ENCODE assay signal across 12 mouse cellular contexts in the genomic region with DNA sequence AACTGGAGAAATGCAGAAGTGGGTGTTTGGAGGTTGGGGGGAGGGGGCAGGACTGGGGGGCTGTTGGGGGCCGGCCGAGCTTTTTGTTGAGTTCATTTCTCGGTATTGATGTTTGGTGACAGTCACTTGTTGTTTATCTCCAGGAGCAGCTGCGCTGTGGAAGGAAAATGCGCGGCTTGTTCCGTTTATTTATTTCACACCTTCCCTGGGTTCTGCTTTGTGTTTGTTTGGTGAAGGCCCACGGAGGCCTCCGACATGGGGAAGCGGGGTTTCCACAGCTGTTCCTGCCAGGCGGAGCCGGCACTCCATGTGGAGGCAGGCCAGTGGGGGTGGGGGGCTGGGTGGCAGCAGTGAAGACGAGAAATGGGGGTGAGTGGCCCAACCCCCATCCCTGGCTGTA.
DNase-seq lines count a peak whose midpoint lies in the region; ATAC-seq lines count a peak whose summit lies in the region.
"Had no signal": no experiment of that assay in that cellular context is flagged by ENCODE, and none has a peak within 500 bp of the region (broad histone marks: within the 10 kb centered on the region; RNA-seq: fewer than 3 reads in every experiment).

No protein-coding gene starts in this region.

- no peak for DNase-seq in embryonic facial prominence, embryonic 14.5 days (ENCODE audit: low spot score)
- DNase-seq in embryonic facial prominence, embryonic 10.5 days (ENCODE audit: low spot score): no peak
- no peak for DNase-seq in neural tube, embryonic 11.5 days (ENCODE audit: low spot score)
- DNase-seq in neural tube, embryonic 10.5 days (ENCODE audit: extremely low spot score, low spot score): no peak
- DNase-seq in limb, embryonic 10.5 days (ENCODE audit: low spot score): no peak
- no peak for DNase-seq in Muller cell, postnatal 12 days (ENCODE audit: inconsistent ontology term)
- no peak for DNase-seq in urinary bladder, postnatal 10 days (ENCODE audit: low spot score)
- DNase-seq: heart, adult 11 months had no signal

- peaks cover 11% of the 10 kb centered on the region for H3K4me1 ChIP-seq in embryonic facial prominence, embryonic 14.5 days (ENCODE audit: control insufficient read depth, insufficient read depth, low read length)
- H3K4me1 ChIP-seq in embryonic facial prominence, embryonic 10.5 days: peaks cover 25% of the 10 kb centered on the region
- H3K4me1 ChIP-seq in neural tube, embryonic 11.5 days (ENCODE audit: control insufficient read depth, insufficient read depth, low read length): no peaks in the 10 kb centered on the region
- peaks cover 22% of the 10 kb centered on the region for H3K4me1 ChIP-seq in limb, embryonic 10.5 days
- H3K4me1 ChIP-seq in neural tube, embryonic 15.5 days: peaks cover 72% of the 10 kb centered on the region

- H3K9me3 ChIP-seq in embryonic facial prominence, embryonic 14.5 days (ENCODE audit: control insufficient read depth, low read length): no peaks in the 10 kb centered on the region
- H3K9me3 ChIP-seq in embryonic facial prominence, embryonic 10.5 days: no peaks in the 10 kb centered on the region
- H3K9me3 ChIP-seq in neural tube, embryonic 11.5 days (ENCODE audit: control insufficient read depth, low read length): no peaks in the 10 kb centered on the region
- H3K9me3 ChIP-seq in limb, embryonic 10.5 days (replicated peaks): no peaks in the 10 kb centered on the region
- H3K9me3 ChIP-seq in neural tube, embryonic 15.5 days (replicated peaks): no peaks in the 10 kb centered on the region
- H3K9me3 ChIP-seq: intestine, embryonic 15.5 days had no signal

- H3K4me3 ChIP-seq in embryonic facial prominence, embryonic 14.5 days (ENCODE audit: low read depth, low read length): no peak overlapping the region
- H3K4me3 ChIP-seq in embryonic facial prominence, embryonic 10.5 days: no peak overlapping the region
- H3K4me3 ChIP-seq in neural tube, embryonic 11.5 days (ENCODE audit: low read depth, low read length): no peak overlapping the region
- no peak overlapping the region for H3K4me3 ChIP-seq in limb, embryonic 10.5 days
- no peak overlapping the region for H3K4me3 ChIP-seq in neural tube, embryonic 15.5 days (replicated peaks)
- H3K4me3 ChIP-seq: intestine, embryonic 15.5 days; megakaryocyte, embryonic 14.5 days had no signal

- H3K9ac ChIP-seq in embryonic facial prominence, embryonic 14.5 days (ENCODE audit: low read depth, low read length): no peak overlapping the region
- H3K9ac ChIP-seq in neural tube, embryonic 11.5 days (ENCODE audit: low read length): no peak overlapping the region
- no peak overlapping the region for H3K9ac ChIP-seq in neural tube, embryonic 15.5 days (replicated peaks)
- H3K9ac ChIP-seq: intestine, embryonic 15.5 days had no signal

- H3K4me2 ChIP-seq in embryonic facial prominence, embryonic 14.5 days (ENCODE audit: low read depth, low read length): no peak overlapping the region
- no peak overlapping the region for H3K4me2 ChIP-seq in neural tube, embryonic 11.5 days (ENCODE audit: low read depth)
- no peak overlapping the region for H3K4me2 ChIP-seq in neural tube, embryonic 15.5 days
- H3K4me2 ChIP-seq: intestine, embryonic 15.5 days had no signal

- ATAC-seq in embryonic facial prominence, embryonic 14.5 days (ENCODE audit: low read depth): peak; percentile 16; the same call in 1 of the 2 replicates
- ATAC-seq in neural tube, embryonic 11.5 days (ENCODE audit: insufficient read depth, low FRiP score, low TSS enrichment): no peak
- ATAC-seq in neural tube, embryonic 15.5 days (ENCODE audit: low FRiP score): 0 out of 2 replicates have a peak, but pooled peaks have one; percentile 9
- ATAC-seq: intestine, embryonic 15.5 days; Patski had no signal

- no peaks in the 10 kb centered on the region for H3K27me3 ChIP-seq in embryonic facial prominence, embryonic 14.5 days (replicated peaks; ENCODE audit: control insufficient read depth, insufficient read depth, low read length)
- H3K27me3 ChIP-seq in embryonic facial prominence, embryonic 10.5 days (replicated peaks; ENCODE audit: low read depth, poor library complexity, severe bottlenecking): no peaks in the 10 kb centered on the region
- H3K27me3 ChIP-seq in neural tube, embryonic 11.5 days (ENCODE audit: control insufficient read depth, insufficient read depth, low read length): no peaks in the 10 kb centered on the region
- H3K27me3 ChIP-seq in limb, embryonic 10.5 days (ENCODE audit: low read depth, poor library complexity, severe bottlenecking): no peaks in the 10 kb centered on the region
- no peaks in the 10 kb centered on the region for H3K27me3 ChIP-seq in neural tube, embryonic 15.5 days (replicated peaks)
- H3K27me3 ChIP-seq: intestine, embryonic 15.5 days; megakaryocyte, embryonic 14.5 days; Patski had no signal

- WGBS in embryonic facial prominence, embryonic 14.5 days: 48% methylated on average over 13 of the region's 13 CpGs
- 71% methylated on average over 13 of the region's 13 CpGs for WGBS in embryonic facial prominence, embryonic 10.5 days
- 56% methylated on average over 13 of the region's 13 CpGs for WGBS in neural tube, embryonic 11.5 days
- 36% methylated on average over 13 of the region's 13 CpGs for WGBS in limb, embryonic 10.5 days
- WGBS in neural tube, embryonic 15.5 days: 25% methylated on average over 13 of the region's 13 CpGs

- peaks cover 19% of the 10 kb centered on the region; the same call in 1 of the 2 replicates for H3K36me3 ChIP-seq in embryonic facial prominence, embryonic 14.5 days (ENCODE audit: control insufficient read depth, insufficient read depth, low read length)
- peaks cover 43% of the 10 kb centered on the region for H3K36me3 ChIP-seq in embryonic facial prominence, embryonic 10.5 days (replicated peaks)
- H3K36me3 ChIP-seq in neural tube, embryonic 11.5 days (ENCODE audit: control insufficient read depth, insufficient read depth, low read length): peaks cover 5% of the 10 kb centered on the region; the same call in 1 of the 2 replicates
- peaks cover 33% of the 10 kb centered on the region for H3K36me3 ChIP-seq in limb, embryonic 10.5 days
- no peaks in the 10 kb centered on the region for H3K36me3 ChIP-seq in neural tube, embryonic 15.5 days

- no peak overlapping the region; the same call in 1 of the 2 replicates for H3K27ac ChIP-seq in embryonic facial prominence, embryonic 14.5 days (replicated peaks; ENCODE audit: low read depth, low read length)
- H3K27ac ChIP-seq in embryonic facial prominence, embryonic 10.5 days (replicated peaks): no peak overlapping the region
- 0 out of 2 replicates have a peak overlapping the region, but pooled peaks have one; percentile 8 for H3K27ac ChIP-seq in neural tube, embryonic 11.5 days (ENCODE audit: low read depth, low read length)
- H3K27ac ChIP-seq in limb, embryonic 10.5 days: peak overlapping the region; percentile 64; the same call in 1 of the 2 replicates
- H3K27ac ChIP-seq in neural tube, embryonic 15.5 days (replicated peaks): peak overlapping the region; percentile 84
- H3K27ac ChIP-seq: intestine, embryonic 15.5 days had no signal

Comparison
In these comparisons a context has a peak if more than half of its experiments do, and no peak if none do; other contexts are left out.
1. H3K27ac ChIP-seq: peak in neural tube, embryonic 11.5 days (single experiment), limb, embryonic 10.5 days (single experiment) and neural tube, embryonic 15.5 days (single experiment); none in embryonic facial prominence, embryonic 14.5 days (single experiment) and embryonic facial prominence, embryonic 10.5 days (single experiment).